Comparison of ENCODE assay signal across 15 mouse cellular contexts in the genomic region with DNA sequence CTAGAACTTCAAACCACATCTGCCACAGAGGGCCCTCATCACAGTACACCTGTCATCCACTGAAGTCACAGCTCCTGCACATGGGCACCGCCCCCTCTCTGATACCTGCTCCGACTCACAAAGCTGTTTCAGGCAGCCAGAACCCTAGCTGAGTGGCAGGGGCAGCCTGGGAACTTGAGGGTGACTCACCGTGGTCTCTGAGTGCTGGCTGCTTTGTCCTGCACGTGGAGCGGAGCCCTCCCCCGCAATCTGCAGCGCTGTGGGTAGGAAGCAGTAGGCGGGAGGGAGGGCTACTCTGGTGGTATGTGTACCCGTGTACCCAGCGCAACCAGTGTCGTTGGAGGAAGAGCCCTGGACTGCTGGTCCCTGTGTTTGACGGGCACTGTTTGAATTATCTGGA.
DNase-seq lines count a peak whose midpoint lies in the region; ATAC-seq lines count a peak whose summit lies in the region.
"Had no signal": no experiment of that assay in that cellular context is flagged by ENCODE, and none has a peak within 500 bp of the region (broad histone marks: within the 10 kb centered on the region; RNA-seq: fewer than 3 reads in every experiment).

No protein-coding gene starts in this region.

- WGBS in hindbrain, embryonic 12.5 days = 64% methylated on average over 12 of the region's 12 CpGs
- 68% methylated on average over 12 of the region's 12 CpGs for WGBS in hindbrain, embryonic 11.5 days
- WGBS in midbrain, embryonic 16.5 days = 52% methylated on average over 12 of the region's 12 CpGs
- 63% methylated on average over 12 of the region's 12 CpGs for WGBS in midbrain, embryonic 11.5 days
- 40% methylated on average over 12 of the region's 12 CpGs for WGBS in kidney, embryonic 14.5 days

- H3K9ac ChIP-seq in hindbrain, embryonic 12.5 days = peak overlapping the region; percentile 13; the same call in 1 of the 2 replicates
- H3K9ac ChIP-seq in hindbrain, embryonic 11.5 days (ENCODE audit: low read depth, low read length) = no peak overlapping the region
- H3K9ac ChIP-seq in midbrain, embryonic 16.5 days (ENCODE audit: low read depth, low read length) = no peak overlapping the region
- no peak overlapping the region for H3K9ac ChIP-seq in midbrain, embryonic 11.5 days (ENCODE audit: low read length)
- no peak overlapping the region for H3K9ac ChIP-seq in kidney, embryonic 14.5 days (ENCODE audit: low read depth, low read length)
- H3K9ac ChIP-seq: heart, embryonic 12.5 days; liver, embryonic 13.5 days had no signal

- no peak overlapping the region for H3K4me2 ChIP-seq in hindbrain, embryonic 12.5 days (replicated peaks)
- no peak overlapping the region for H3K4me2 ChIP-seq in hindbrain, embryonic 11.5 days (replicated peaks; ENCODE audit: low read depth, low read length)
- H3K4me2 ChIP-seq in midbrain, embryonic 16.5 days (ENCODE audit: low read length) = no peak overlapping the region
- H3K4me2 ChIP-seq in midbrain, embryonic 11.5 days = no peak overlapping the region
- H3K4me2 ChIP-seq in kidney, embryonic 14.5 days (replicated peaks; ENCODE audit: low read depth, low read length) = no peak overlapping the region
- H3K4me2 ChIP-seq: heart, embryonic 12.5 days; liver, embryonic 13.5 days had no signal

- H3K4me1 ChIP-seq in hindbrain, embryonic 12.5 days = peaks cover 12% of the 10 kb centered on the region; the same call in 1 of the 2 replicates
- no peaks in the 10 kb centered on the region for H3K4me1 ChIP-seq in hindbrain, embryonic 11.5 days (replicated peaks; ENCODE audit: control insufficient read depth, insufficient read depth, low read length)
- H3K4me1 ChIP-seq in midbrain, embryonic 16.5 days (ENCODE audit: control insufficient read depth, insufficient read depth, low read length) = peaks cover 5% of the 10 kb centered on the region; the same call in 1 of the 2 replicates
- H3K4me1 ChIP-seq in midbrain, embryonic 11.5 days (ENCODE audit: control insufficient read depth, insufficient read depth, low read length) = no peaks in the 10 kb centered on the region
- H3K4me1 ChIP-seq in kidney, embryonic 14.5 days (ENCODE audit: control insufficient read depth, insufficient read depth, low read length) = 0 out of 2 replicates have a peak, but pooled peaks cover 3% of the 10 kb centered on the region
- H3K4me1 ChIP-seq: liver, embryonic 13.5 days had no signal

- peak; percentile 9 for DNase-seq in CD4-positive, CD25-positive, alpha-beta regulatory T cell, adult 2 months (ENCODE audit: low read depth, low spot score)
- DNase-seq in hindbrain, embryonic 11.5 days (ENCODE audit: low spot score) = no peak
- no peak for DNase-seq in midbrain, embryonic 11.5 days (ENCODE audit: low spot score, missing footprints)
- DNase-seq in right cerebral cortex, postnatal 14 days = peak; percentile 55
- DNase-seq: cerebellum, adult 11 months; embryo, embryonic 11 days; gastrocnemius, postnatal 25 days; kidney, adult 11 months; liver, embryonic 13.5 days; thymus, adult 18-20 months had no signal

- ATAC-seq in CD4-positive, CD25-positive, alpha-beta regulatory T cell, adult 4 months = no peak
- ATAC-seq in hindbrain, embryonic 12.5 days (ENCODE audit: low FRiP score) = no peak
- ATAC-seq in hindbrain, embryonic 11.5 days (ENCODE audit: low FRiP score) = no peak
- ATAC-seq in midbrain, embryonic 16.5 days = peak; percentile 59; the same call in 1 of the 2 replicates
- no peak for ATAC-seq in midbrain, embryonic 11.5 days (ENCODE audit: low FRiP score)
- ATAC-seq in kidney, embryonic 14.5 days (ENCODE audit: low FRiP score, low TSS enrichment) = no peak; the same call in 1 of the 2 replicates

- no peak overlapping the region for H3K4me3 ChIP-seq in hindbrain, embryonic 12.5 days
- H3K4me3 ChIP-seq in hindbrain, embryonic 11.5 days (ENCODE audit: low read depth, low read length) = no peak overlapping the region
- H3K4me3 ChIP-seq in midbrain, embryonic 16.5 days (ENCODE audit: low read depth, low read length) = no peak overlapping the region
- no peak overlapping the region for H3K4me3 ChIP-seq in midbrain, embryonic 11.5 days (ENCODE audit: low read depth, low read length)
- H3K4me3 ChIP-seq in kidney, embryonic 14.5 days (ENCODE audit: low read length) = no peak overlapping the region
- H3K4me3 ChIP-seq: heart, embryonic 12.5 days; liver, embryonic 13.5 days had no signal

- no peaks in the 10 kb centered on the region for H3K36me3 ChIP-seq in hindbrain, embryonic 12.5 days
- H3K36me3 ChIP-seq in hindbrain, embryonic 11.5 days (ENCODE audit: control insufficient read depth, insufficient read depth, low read length) = no peaks in the 10 kb centered on the region
- H3K36me3 ChIP-seq in midbrain, embryonic 16.5 days (ENCODE audit: control insufficient read depth, insufficient read depth, low read length) = no peaks in the 10 kb centered on the region
- no peaks in the 10 kb centered on the region for H3K36me3 ChIP-seq in midbrain, embryonic 11.5 days (ENCODE audit: control insufficient read depth, insufficient read depth, low read length)
- no peaks in the 10 kb centered on the region for H3K36me3 ChIP-seq in kidney, embryonic 14.5 days (ENCODE audit: control insufficient read depth, insufficient read depth, low read length)
- H3K36me3 ChIP-seq: heart, embryonic 12.5 days; liver, embryonic 13.5 days had no signal

- peaks cover 4% of the 10 kb centered on the region; the same call in 1 of the 2 replicates for H3K27me3 ChIP-seq in hindbrain, embryonic 12.5 days
- H3K27me3 ChIP-seq in hindbrain, embryonic 11.5 days (ENCODE audit: control insufficient read depth, insufficient read depth, low read length) = no peaks in the 10 kb centered on the region
- H3K27me3 ChIP-seq in midbrain, embryonic 16.5 days (ENCODE audit: control insufficient read depth, insufficient read depth, low read depth, low read length) = no peaks in the 10 kb centered on the region
- no peaks in the 10 kb centered on the region for H3K27me3 ChIP-seq in midbrain, embryonic 11.5 days (ENCODE audit: control insufficient read depth, insufficient read depth, low read length)
- H3K27me3 ChIP-seq in kidney, embryonic 14.5 days (ENCODE audit: control insufficient read depth, insufficient read depth, low read length) = no peaks in the 10 kb centered on the region

- no peaks in the 10 kb centered on the region for H3K9me3 ChIP-seq in hindbrain, embryonic 12.5 days (replicated peaks)
- H3K9me3 ChIP-seq in hindbrain, embryonic 11.5 days (ENCODE audit: control insufficient read depth, low read length) = no peaks in the 10 kb centered on the region
- H3K9me3 ChIP-seq in midbrain, embryonic 16.5 days (replicated peaks; ENCODE audit: control insufficient read depth, low read length, poor library complexity, severe bottlenecking) = no peaks in the 10 kb centered on the region
- no peaks in the 10 kb centered on the region for H3K9me3 ChIP-seq in midbrain, embryonic 11.5 days (ENCODE audit: control insufficient read depth, low read length)
- no peaks in the 10 kb centered on the region for H3K9me3 ChIP-seq in kidney, embryonic 14.5 days (ENCODE audit: control insufficient read depth, low read length)
- H3K9me3 ChIP-seq: heart, embryonic 12.5 days; liver, embryonic 13.5 days had no signal

- no peak overlapping the region for H3K27ac ChIP-seq in hindbrain, embryonic 12.5 days
- H3K27ac ChIP-seq in hindbrain, embryonic 11.5 days (ENCODE audit: low read depth, low read length) = no peak overlapping the region
- H3K27ac ChIP-seq in midbrain, embryonic 16.5 days (ENCODE audit: low read length) = no peak overlapping the region
- H3K27ac ChIP-seq in midbrain, embryonic 11.5 days (ENCODE audit: low read depth, low read length) = no peak overlapping the region
- H3K27ac ChIP-seq in kidney, embryonic 14.5 days (ENCODE audit: low read depth, low read length) = no peak overlapping the region
- H3K27ac ChIP-seq: liver, embryonic 13.5 days had no signal

Comparison
In these comparisons a context has a peak if more than half of its experiments do, and no peak if none do; other contexts are left out.
1. DNase-seq: peak in CD4-positive, CD25-positive, alpha-beta regulatory T cell, adult 2 months (single experiment) and right cerebral cortex, postnatal 14 days (single experiment); none in hindbrain, embryonic 11.5 days (single experiment) and midbrain, embryonic 11.5 days (single experiment).